Mouse (Mus musculus) midbrain, embryonic 15.5 days (tissue): Measurements from ENCODE around the gene Prpf39. TPM values are rescaled to one million over a fixed set of nuclear protein-coding genes. Genes with fewer than 3 reads are reported as not detected.

Experiments used
- ATAC-seq: fragments of 200-750 bp; cut with Nextera tagmentation; replicated peaks from 2 replicates; pipeline ENCODE4 v1.8.0; 2017; ENCODE audit warnings: moderate TSS enrichment
- H3K27ac ChIP-seq: fragments of 300-500 bp; sonication (generic); 2 replicates; pipeline ENCODE4 v1.5.1; 2015; ENCODE audit warnings: mild to moderate bottlenecking, inconsistent platforms
- H3K27me3 ChIP-seq: fragments of 300-500 bp; sonication (generic); replicated peaks from 2 replicates; pipeline ENCODE4 v1.6.1; 2015; ENCODE audit warnings: inconsistent platforms
- H3K36me3 ChIP-seq: fragments of 300-500 bp; sonication (generic); replicated peaks from 2 replicates; pipeline ENCODE4 v1.6.1; 2015; ENCODE audit warnings: inconsistent platforms
- H3K4me1 ChIP-seq: fragments of 300-500 bp; sonication (generic); 2 replicates; pipeline ENCODE4 v1.6.1; 2015; ENCODE audit warnings: inconsistent platforms
- H3K4me2 ChIP-seq: fragments of 300-500 bp; sonication (generic); 2 replicates; pipeline ENCODE4 v1.6.1; 2015; ENCODE audit warnings: inconsistent platforms, mild to moderate bottlenecking, moderate library complexity
- H3K4me3 ChIP-seq: fragments of 300-500 bp; sonication (generic); 2 replicates; pipeline ENCODE4 v1.5.1; 2015; ENCODE audit warnings: mild to moderate bottlenecking, inconsistent platforms
- H3K9ac ChIP-seq: fragments of 300-500 bp; sonication (generic); 2 replicates; pipeline ENCODE4 v1.6.1; 2015; ENCODE audit warnings: mild to moderate bottlenecking, inconsistent platforms
- H3K9me3 ChIP-seq: fragments of 300-500 bp; sonication (generic); 2 replicates; pipeline ENCODE4 v1.6.1; 2016; ENCODE audit warnings: inconsistent platforms
- WGBS: fragments of 180-500 bp; shearing (Covaris S2); methylation state at CpG from one replicate; pipeline ENCODE4 v1.1.7; 2015; ENCODE audit warnings: mixed read lengths; 5-methylcytosine and 5-hydroxymethylcytosine counted together
- polyA plus RNA-seq: library from polyadenylated mRNA; unstranded; fragments of >200 nt; fragmentation: Nextera tagmentation; extraction: Ambion mirVana; gene quantifications from 2 replicates; pipeline ENCODE4 v1.2.1, GENCODE M21; 2015

Gene Prpf39
- polyA plus RNA-seq, 1 experiment from 2014 or later, result 49.8 TPM

- H3K9ac ChIP-seq, result peak overlapping the region; percentile 74
- H3K27ac ChIP-seq, result peak overlapping the region; percentile 97
- peaks cover 37% of the 10 kb centered on the region for H3K4me1 ChIP-seq
- ATAC-seq, result peak; percentile 80
- peak overlapping the region; percentile 66 for H3K4me3 ChIP-seq
- H3K9me3 ChIP-seq, result no peaks in the 10 kb centered on the region
- WGBS, result 4% methylated on average over 21 of the region's 21 CpGs
- 0 out of 2 replicates have a peak, but pooled peaks cover 11% of the 10 kb centered on the region for H3K36me3 ChIP-seq
- H3K27me3 ChIP-seq, result no peaks in the 10 kb centered on the region
- H3K4me2 ChIP-seq, result peak overlapping the region; percentile 88
Measured at GRCm38 (mm10) chr12:65072911-65073610, 36.9 kb downstream of the Prpf39 start.

GRCm38 (mm10) chr12:65073611-65074178 is 37.6 kb downstream of the Prpf39 start, which contains the start of gene Fkbp3:
TSS of gene Fkbp3 (minus strand) at chr12:65074007.
- Histone ChIP-seq H3K27ac (peak within 1 kb of the TSS; percentile 97), H3K4me2 (peak within 1 kb of the TSS; percentile 88), H3K4me1 (peaks cover 42% of the 10 kb centered on the region), H3K9ac (peak within 1 kb of the TSS; percentile 74), H3K27me3 (no peaks in the 10 kb centered on the region), H3K9me3 (no peaks in the 10 kb centered on the region), H3K36me3 (0 out of 2 replicates have a peak, but pooled peaks cover 5% of the 10 kb centered on the region), H3K4me3 (peak within 1 kb of the TSS; percentile 66)
- ATAC-seq, result peak; percentile 99
- WGBS, result under 1% methylated on average over 49 of the region's 49 CpGs

GRCm38 (mm10) chr12:65074651-65075050 is 38.5 kb downstream of the Prpf39 start:
- Histone ChIP-seq H3K9ac (no peak overlapping the region), H3K27me3 (no peaks in the 10 kb centered on the region), H3K36me3 (no peaks in the 10 kb centered on the region), H3K27ac (peak overlapping the region; percentile 97; the same call in 1 of the 2 replicates), H3K4me1 (peaks cover 42% of the 10 kb centered on the region), H3K4me2 (peak overlapping the region; percentile 88), H3K9me3 (no peaks in the 10 kb centered on the region), H3K4me3 (peak overlapping the region; percentile 66)
- WGBS, result 40% methylated on average over 7 of the region's 7 CpGs
- no peak for ATAC-seq

- 2% methylated on average over 39 of the region's 39 CpGs for WGBS
- Histone ChIP-seq H3K9me3 (no peaks in the 10 kb centered on the region), H3K9ac (peak within 1 kb of the TSS; percentile 72), H3K27ac (peak within 1 kb of the TSS; percentile 97), H3K36me3 (no peaks in the 10 kb centered on the region), H3K4me1 (peaks cover 42% of the 10 kb centered on the region), H3K4me3 (peak within 1 kb of the TSS; percentile 66), H3K27me3 (no peaks in the 10 kb centered on the region), H3K4me2 (peak within 1 kb of the TSS; percentile 88)
- peak; percentile 44 for ATAC-seq
Measured at GRCm38 (mm10) chr12:65075085-65075732, 39.1 kb downstream of the Prpf39 start, which contains the start of gene Fancm. TSS of gene Fancm (plus strand) at chr12:65075603.

GRCm38 (mm10) chr12:65075733-65076310 is 39.7 kb downstream of the Prpf39 start:
- H3K9me3 ChIP-seq, result no peaks in the 10 kb centered on the region
- H3K4me3 ChIP-seq, result peak overlapping the region; percentile 66
- WGBS, result 0% methylated on average over 41 of the region's 41 CpGs
- no peaks in the 10 kb centered on the region for H3K36me3 ChIP-seq
- no peak; the same call in 1 of the 2 replicates for ATAC-seq
- peaks cover 42% of the 10 kb centered on the region for H3K4me1 ChIP-seq
- H3K4me2 ChIP-seq, result peak overlapping the region; percentile 88
- no peaks in the 10 kb centered on the region for H3K27me3 ChIP-seq
- peak overlapping the region; percentile 72 for H3K9ac ChIP-seq
- H3K27ac ChIP-seq, result peak overlapping the region; percentile 97

- WGBS, result 83% methylated on average over 9 of the region's 9 CpGs
- Histone ChIP-seq H3K36me3 (no peaks in the 10 kb centered on the region), H3K4me2 (peak overlapping the region; percentile 88), H3K9ac (no peak overlapping the region), H3K4me3 (0 out of 2 replicates have a peak overlapping the region, but pooled peaks have one; percentile 1), H3K27me3 (no peaks in the 10 kb centered on the region), H3K27ac (no peak overlapping the region), H3K4me1 (peaks cover 42% of the 10 kb centered on the region), H3K9me3 (no peaks in the 10 kb centered on the region)
- no peak for ATAC-seq
Measured at GRCm38 (mm10) chr12:65076906-65077305, 40.8 kb downstream of the Prpf39 start.

- no peak for ATAC-seq
- Histone ChIP-seq H3K4me3 (no peak overlapping the region), H3K27me3 (no peaks in the 10 kb centered on the region), H3K27ac (no peak overlapping the region), H3K36me3 (peaks cover 22% of the 10 kb centered on the region; the same call in 1 of the 2 replicates), H3K4me1 (no peaks in the 10 kb centered on the region), H3K4me2 (no peak overlapping the region), H3K9me3 (no peaks in the 10 kb centered on the region), H3K9ac (no peak overlapping the region)
- 81% methylated on average over 1 of the region's 1 CpGs for WGBS
Measured at GRCm38 (mm10) chr12:65108746-65109145, 72.6 kb downstream of the Prpf39 start.

- Histone ChIP-seq H3K4me2 (no peak overlapping the region), H3K4me3 (no peak overlapping the region), H3K4me1 (no peaks in the 10 kb centered on the region), H3K27ac (no peak overlapping the region), H3K9ac (no peak overlapping the region), H3K9me3 (no peaks in the 10 kb centered on the region), H3K27me3 (no peaks in the 10 kb centered on the region), H3K36me3 (peaks cover 7% of the 10 kb centered on the region; the same call in 1 of the 2 replicates)
- ATAC-seq, result no peak
- WGBS, result 94% methylated on average over 3 of the region's 3 CpGs
Measured at GRCm38 (mm10) chr12:65111503-65111902, 75.4 kb downstream of the Prpf39 start.

GRCm38 (mm10) chr12:65112811-65113210 is 76.7 kb downstream of the Prpf39 start:
- no peak for ATAC-seq
- H3K4me2 ChIP-seq, result no peak overlapping the region
- H3K9me3 ChIP-seq, result no peaks in the 10 kb centered on the region
- no peaks in the 10 kb centered on the region for H3K27me3 ChIP-seq
- H3K9ac ChIP-seq, result no peak overlapping the region
- 93% methylated on average over 1 of the region's 1 CpGs for WGBS
- H3K27ac ChIP-seq, result no peak overlapping the region
- no peaks in the 10 kb centered on the region for H3K4me1 ChIP-seq
- peaks cover 4% of the 10 kb centered on the region; the same call in 1 of the 2 replicates for H3K36me3 ChIP-seq
- no peak overlapping the region for H3K4me3 ChIP-seq

Other genes starting within 250 kb of the Prpf39 start
- 1.7 and 2.4 TPM in 2 replicates for gene Gm527, start 118.4 kb upstream of the Prpf39 start, polyA plus RNA-seq
- gene Klhl28, start 70.8 kb upstream of the Prpf39 start, polyA plus RNA-seq, result 27.2 and 27.7 TPM in 2 replicates
- 19.1 and 25.4 TPM in 2 replicates for gene Togaram1, start 70.5 kb upstream of the Prpf39 start, polyA plus RNA-seq
- 353 and 367 TPM in 2 replicates for gene Fkbp3, start 37.7 kb downstream of the Prpf39 start, polyA plus RNA-seq
- gene Fancm, start 39.3 kb downstream of the Prpf39 start, polyA plus RNA-seq, result 6.0 and 7.9 TPM in 2 replicates
- gene Mis18bp1, start 136.3 kb downstream of the Prpf39 start, polyA plus RNA-seq, result 8.2 and 9.1 TPM in 2 replicates
- gene Wdr20rt, start 189.2 kb downstream of the Prpf39 start, polyA plus RNA-seq, result not detected in 2 replicates